Mouse (Mus musculus): Measurements from ENCODE around the gene D230025D16Rik. TPM values are rescaled to one million over a fixed set of nuclear protein-coding genes. Genes with fewer than 3 reads are reported as not detected.
"Not testable (repeated sequence)": the region's sequence is repeated elsewhere in the genome, so short reads cannot be mapped to it uniquely, and the experiment has no call there.

D230025D16Rik gene
- polyA plus RNA-seq, 1 experiment from 2014 or later = 25.2 TPM

DNA sequence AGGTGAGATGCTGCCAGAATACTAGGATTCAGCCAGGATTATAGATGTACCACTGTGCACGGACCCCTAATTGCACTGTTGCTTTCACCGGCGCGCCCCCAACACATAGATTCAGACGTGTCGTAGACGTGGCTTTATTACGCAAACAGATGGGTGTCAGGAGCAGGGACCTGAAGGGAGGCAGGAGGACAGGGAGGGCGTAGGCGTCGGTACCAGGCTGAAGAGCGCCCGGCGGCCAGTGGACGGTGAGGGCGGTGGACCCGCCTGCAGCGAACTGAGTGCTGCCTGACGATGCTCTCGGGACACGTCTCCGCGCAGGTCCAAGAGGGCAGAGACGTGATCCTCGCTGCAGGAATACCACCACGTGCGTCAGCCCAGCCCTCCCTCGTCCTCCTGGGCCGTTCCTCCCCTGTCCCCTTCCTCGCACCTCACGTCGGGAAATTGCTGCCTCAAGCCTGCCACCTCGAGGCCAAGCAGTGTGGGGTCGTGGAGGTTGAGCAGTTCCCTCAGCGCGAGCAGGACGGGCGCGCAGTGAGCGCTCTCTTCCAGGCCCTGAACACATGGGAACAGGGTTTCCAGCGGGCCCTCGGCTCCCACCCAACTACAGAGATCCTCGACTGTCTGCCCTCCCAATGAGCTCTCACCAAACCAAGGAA lies 65.0 kb downstream of the D230025D16Rik start, which contains the start of gene 4931428F04Rik:
Gene 4931428F04Rik, minus strand, starts transcription at position 60 of the 656 bp plus-strand sequence.
- H3K4me2 ChIP-seq = peak within 1 kb of the TSS; percentile 70
- H3K27me3 ChIP-seq = peaks cover 11% of the 10 kb centered on the region
- ATAC-seq = peak; percentile 39
- no peaks in the 10 kb centered on the region for H3K9me3 ChIP-seq (replicated peaks)
- peaks cover 52% of the 10 kb centered on the region for H3K4me1 ChIP-seq
- peak within 1 kb of the TSS; percentile 65 for H3K9ac ChIP-seq
- H3K36me3 ChIP-seq (ENCODE audit: poor library complexity, severe bottlenecking) = peaks cover 8% of the 10 kb centered on the region
- WGBS = 1% methylated on average over 43 of the region's 43 CpGs
- H3K27ac ChIP-seq = peak within 1 kb of the TSS; percentile 84
- H3K4me3 ChIP-seq = peak within 1 kb of the TSS; percentile 50

DNA sequence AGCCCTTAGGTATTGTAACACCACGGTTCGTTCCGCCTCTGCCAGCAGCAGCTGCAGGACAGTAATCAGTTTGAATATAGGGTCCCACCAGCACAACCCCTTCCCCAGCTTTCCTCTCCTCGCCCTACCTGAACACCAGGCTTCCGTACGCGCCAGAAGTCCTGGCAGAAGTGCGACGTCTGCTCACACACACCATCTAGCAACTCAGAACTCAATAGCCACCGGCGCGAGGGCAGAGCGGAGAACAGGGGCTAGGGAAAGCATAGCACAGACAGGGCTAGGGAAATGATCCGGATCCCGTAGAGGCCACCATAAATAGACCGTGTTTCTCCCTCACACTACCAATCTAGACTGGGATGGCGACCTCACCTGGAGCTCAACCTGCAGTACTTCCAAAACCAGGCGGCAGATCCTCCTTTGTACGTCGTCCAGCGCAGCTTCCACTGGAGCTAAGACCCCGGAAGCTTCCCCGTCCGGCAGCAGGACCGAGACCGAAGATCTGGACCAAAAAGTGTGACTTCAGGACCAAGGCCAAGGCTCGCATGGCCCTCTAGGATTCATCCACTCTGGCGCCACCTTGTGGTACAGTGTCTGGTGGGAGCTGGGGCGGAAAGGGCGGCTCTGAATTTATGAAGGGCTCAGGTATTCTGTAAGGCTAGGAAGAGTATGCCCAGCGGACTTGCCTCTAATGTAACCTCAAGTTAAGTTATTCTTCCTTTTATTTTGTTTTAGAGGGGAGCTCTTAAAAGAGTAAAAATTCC lies 65.8 kb downstream of the D230025D16Rik start:
- peak overlapping the region; percentile 50 for H3K4me3 ChIP-seq
- no peak for ATAC-seq
- 0 out of 2 replicates have a peak overlapping the region, but pooled peaks have one; percentile 65 for H3K9ac ChIP-seq
- peaks cover under 1% of the 10 kb centered on the region; the same call in 1 of the 2 replicates for H3K36me3 ChIP-seq (ENCODE audit: poor library complexity, severe bottlenecking)
- H3K4me2 ChIP-seq = peak overlapping the region; percentile 70
- WGBS = 5% methylated on average over 31 of the region's 31 CpGs
- no peaks in the 10 kb centered on the region for H3K9me3 ChIP-seq (replicated peaks)
- peaks cover 11% of the 10 kb centered on the region for H3K27me3 ChIP-seq
- H3K4me1 ChIP-seq = peaks cover 48% of the 10 kb centered on the region
- no peak overlapping the region for H3K27ac ChIP-seq

DNA sequence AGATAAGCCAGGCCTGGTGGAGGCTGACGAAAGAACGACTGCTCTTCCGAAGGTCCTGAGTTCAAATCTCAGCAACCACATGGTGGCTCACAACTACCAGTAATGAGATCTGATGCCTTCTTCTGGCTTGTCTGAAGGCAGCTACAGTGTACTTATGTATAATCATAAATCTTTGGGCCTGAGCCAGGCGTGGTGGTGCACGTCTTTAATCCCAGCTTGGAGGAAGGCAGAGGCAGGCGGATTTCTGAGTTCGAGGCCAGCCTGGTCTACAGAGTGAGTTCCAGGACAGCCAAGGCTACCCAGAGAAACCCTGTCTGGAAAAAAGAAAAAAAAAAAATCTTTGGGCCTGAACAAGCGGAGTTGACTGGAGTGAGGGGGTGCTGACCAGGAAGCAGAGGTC lies 66.4 kb downstream of the D230025D16Rik start:
- peaks cover 42% of the 10 kb centered on the region for H3K4me1 ChIP-seq
- not testable (repeated sequence) for H3K27ac ChIP-seq; H3K4me3 ChIP-seq; H3K9me3 ChIP-seq (replicated peaks); H3K36me3 ChIP-seq (ENCODE audit: poor library complexity, severe bottlenecking); H3K9ac ChIP-seq; ATAC-seq
- 88% methylated on average over 8 of the region's 8 CpGs for WGBS
- H3K27me3 ChIP-seq = peaks cover 11% of the 10 kb centered on the region
- peak overlapping the region; percentile 70; the same call in 1 of the 2 replicates for H3K4me2 ChIP-seq

DNA sequence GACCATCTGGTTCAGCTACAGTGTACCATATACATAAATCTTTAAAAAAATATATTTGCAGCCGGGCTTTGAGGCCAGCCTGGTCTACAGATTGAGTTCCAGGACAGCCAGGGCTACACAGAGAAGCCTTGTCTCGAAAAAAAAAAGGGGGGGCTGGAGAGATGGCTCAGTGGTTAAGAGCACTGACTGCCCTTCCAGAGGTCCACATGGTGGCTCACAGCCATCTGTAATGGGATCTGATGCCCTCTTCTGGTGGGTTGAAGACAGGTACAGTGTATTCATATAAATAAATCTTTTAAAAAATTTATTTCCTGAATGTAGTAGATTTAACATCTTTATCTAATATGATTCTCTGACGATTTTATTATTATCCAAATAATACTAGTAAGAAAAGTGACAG lies 66.9 kb downstream of the D230025D16Rik start:
- H3K4me2 ChIP-seq; ATAC-seq; H3K4me3 ChIP-seq; H3K9me3 ChIP-seq (replicated peaks); H3K9ac ChIP-seq; H3K36me3 ChIP-seq (ENCODE audit: poor library complexity, severe bottlenecking); H3K27ac ChIP-seq: not testable (repeated sequence)
- H3K27me3 ChIP-seq = peaks cover 11% of the 10 kb centered on the region
- WGBS = 70% methylated on average over 3 of the region's 3 CpGs
- peaks cover 40% of the 10 kb centered on the region for H3K4me1 ChIP-seq

DNA sequence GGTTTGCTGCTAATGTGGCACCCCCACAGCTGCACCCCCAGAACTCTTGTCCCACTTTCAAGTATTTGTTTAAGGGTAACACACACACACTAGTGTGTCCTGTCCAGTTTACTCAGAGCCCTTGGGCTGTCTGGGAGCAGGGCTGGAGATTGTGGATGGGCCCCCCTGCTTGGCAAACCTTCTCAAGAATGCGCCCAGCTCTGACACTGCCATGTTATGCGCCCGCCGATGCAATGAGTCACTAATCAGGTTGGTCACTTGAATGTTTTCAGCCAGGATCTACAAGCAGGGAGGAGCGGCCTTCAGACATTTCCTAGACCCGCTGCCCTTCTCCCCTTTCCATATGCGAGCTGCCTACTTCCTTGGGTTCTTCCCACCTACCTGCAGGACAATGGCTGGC lies 67.5 kb downstream of the D230025D16Rik start:
- Histone ChIP-seq H3K4me1 (peaks cover 38% of the 10 kb centered on the region), H3K27ac (no peak overlapping the region), H3K4me2 (no peak overlapping the region), H3K4me3 (no peak overlapping the region), H3K36me3 (ENCODE audit: poor library complexity, severe bottlenecking) (no peaks in the 10 kb centered on the region), H3K9ac (no peak overlapping the region), H3K27me3 (peaks cover 11% of the 10 kb centered on the region), H3K9me3 (replicated peaks) (no peaks in the 10 kb centered on the region)
- ATAC-seq = no peak
- WGBS = 73% methylated on average over 7 of the region's 7 CpGs

DNA sequence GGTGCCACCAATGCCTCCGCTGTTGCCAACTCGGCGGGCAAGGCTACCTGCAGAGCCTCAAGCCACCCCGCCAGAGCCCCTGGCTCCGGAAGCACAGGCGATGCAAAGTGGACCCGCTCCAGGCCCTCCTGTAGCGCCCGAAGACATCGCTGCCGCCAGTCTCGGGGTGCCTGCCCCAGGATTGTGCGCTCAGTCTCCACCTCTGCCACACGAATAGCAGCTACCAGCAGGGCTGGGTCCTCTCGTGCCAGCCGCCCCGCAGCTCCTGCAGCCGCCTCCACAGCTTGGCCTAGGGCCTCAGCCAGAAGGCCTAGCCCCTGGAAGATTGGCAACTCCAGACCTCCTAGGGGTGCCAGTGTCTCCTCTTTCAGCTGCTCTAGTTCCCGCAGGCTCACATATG lies 68.5 kb downstream of the D230025D16Rik start:
- ATAC-seq = no peak
- no peak overlapping the region for H3K9ac ChIP-seq

DNA sequence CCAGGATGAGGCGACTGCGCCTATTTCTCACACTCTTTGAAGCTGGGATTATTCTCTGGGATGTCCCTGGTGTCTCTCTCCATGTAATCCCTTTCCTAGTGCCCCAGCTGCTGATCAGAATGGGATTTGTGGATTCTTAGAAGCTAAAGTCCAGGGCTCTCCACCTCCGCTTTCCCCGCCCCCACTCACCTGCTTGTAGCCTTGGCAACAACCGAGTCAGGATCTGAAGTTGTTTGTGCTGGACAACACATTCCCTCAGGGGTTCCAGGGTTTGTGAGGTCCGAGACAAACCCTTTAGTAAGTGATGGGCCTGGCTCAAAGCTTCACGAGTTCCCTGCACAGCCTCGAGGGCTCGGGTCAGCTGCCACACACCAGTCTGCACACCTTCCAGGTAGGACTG lies 69.8 kb downstream of the D230025D16Rik start:
- H3K9me3 ChIP-seq (replicated peaks) = no peaks in the 10 kb centered on the region
- H3K4me2 ChIP-seq = no peak overlapping the region
- no peak overlapping the region for H3K27ac ChIP-seq
- peaks cover 38% of the 10 kb centered on the region for H3K4me1 ChIP-seq
- H3K36me3 ChIP-seq (ENCODE audit: poor library complexity, severe bottlenecking) = peaks cover 11% of the 10 kb centered on the region
- no peak for ATAC-seq
- no peak overlapping the region for H3K4me3 ChIP-seq
- peaks cover 11% of the 10 kb centered on the region for H3K27me3 ChIP-seq
- 61% methylated on average over 9 of the region's 9 CpGs for WGBS
- no peak overlapping the region; the same call in 1 of the 2 replicates for H3K9ac ChIP-seq

More for the DNA sequence above, 68.5 kb downstream of the D230025D16Rik start:
- no peaks in the 10 kb centered on the region for H3K36me3 ChIP-seq (ENCODE audit: poor library complexity, severe bottlenecking)
- no peaks in the 10 kb centered on the region for H3K9me3 ChIP-seq (replicated peaks)
- H3K4me1 ChIP-seq = peaks cover 34% of the 10 kb centered on the region
- WGBS = 66% methylated on average over 19 of the region's 19 CpGs
- H3K4me2 ChIP-seq = no peak overlapping the region
- peaks cover 11% of the 10 kb centered on the region for H3K27me3 ChIP-seq
- H3K27ac ChIP-seq = no peak overlapping the region
- no peak overlapping the region for H3K4me3 ChIP-seq

DNA sequence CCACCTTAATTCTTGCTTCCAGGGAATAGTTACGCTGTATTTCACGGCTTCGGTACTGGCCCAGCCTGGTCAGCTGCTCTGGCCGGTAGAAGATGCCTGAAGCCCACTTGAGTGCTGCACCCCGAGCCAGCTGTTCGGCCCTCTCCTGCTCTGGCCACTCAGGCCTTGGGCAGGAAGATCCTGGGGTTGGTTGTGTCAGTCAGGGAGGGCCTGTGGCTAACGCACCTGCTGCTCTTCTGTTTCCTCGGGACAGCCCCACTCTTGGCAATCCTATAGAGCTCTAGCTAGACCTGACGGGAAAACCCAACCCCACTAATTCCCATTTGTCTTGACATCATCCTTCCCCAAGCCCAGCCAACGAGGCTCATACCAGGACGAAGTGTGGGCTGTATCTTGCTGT lies 70.3 kb downstream of the D230025D16Rik start:
- Histone ChIP-seq H3K27me3 (peaks cover 6% of the 10 kb centered on the region), H3K4me2 (no peak overlapping the region), H3K36me3 (ENCODE audit: poor library complexity, severe bottlenecking) (peaks cover 16% of the 10 kb centered on the region), H3K4me1 (peaks cover 35% of the 10 kb centered on the region), H3K4me3 (no peak overlapping the region), H3K27ac (no peak overlapping the region), H3K9me3 (replicated peaks) (no peaks in the 10 kb centered on the region), H3K9ac (no peak overlapping the region)
- no peak for ATAC-seq
- WGBS = 67% methylated on average over 11 of the region's 11 CpGs

DNA sequence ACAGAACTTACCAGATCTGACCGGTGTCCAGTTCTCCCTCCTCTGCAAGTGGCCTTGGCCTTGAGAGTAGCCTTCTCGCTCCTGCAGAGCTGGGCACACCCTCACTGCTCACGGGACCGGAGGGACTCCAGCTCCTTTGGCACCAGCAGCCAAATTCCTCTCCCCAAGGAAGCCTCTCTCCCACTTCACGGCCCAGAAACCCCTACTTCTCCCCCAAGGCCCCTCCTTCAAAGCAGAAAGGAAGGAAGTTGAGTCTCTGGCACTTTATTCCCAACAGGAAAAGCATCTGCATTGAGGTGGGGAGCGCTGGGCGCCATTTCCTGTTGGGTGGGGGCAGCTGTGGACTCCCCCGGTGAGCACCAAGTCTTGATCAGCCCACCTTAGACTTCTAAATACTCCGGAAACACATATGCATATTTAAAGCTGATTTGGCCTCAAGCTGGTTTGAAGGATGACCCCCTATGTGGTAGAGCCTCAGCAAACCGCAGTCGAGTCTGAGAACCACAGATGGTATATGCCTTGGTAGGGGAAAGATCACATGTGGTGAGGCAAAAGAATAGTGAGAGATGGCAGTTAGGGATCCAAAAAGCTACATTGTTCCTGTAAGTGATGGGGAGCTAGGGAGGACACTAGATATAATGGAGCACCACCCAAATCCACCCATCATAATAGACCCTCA lies 71.1 kb downstream of the D230025D16Rik start, which contains the start of gene Exoc3l:
Gene Exoc3l, minus strand, starts transcription at position 207 of the 679 bp plus-strand sequence.
- WGBS = 77% methylated on average over 11 of the region's 11 CpGs
- H3K4me2 ChIP-seq = peak within 1 kb of the TSS; percentile 98
- H3K36me3 ChIP-seq (ENCODE audit: poor library complexity, severe bottlenecking) = peaks cover 24% of the 10 kb centered on the region
- peak within 1 kb of the TSS; percentile 96; the same call in 1 of the 2 replicates for H3K9ac ChIP-seq
- H3K27ac ChIP-seq = no peak within 1 kb of the TSS
- ATAC-seq = no peak
- peak within 1 kb of the TSS; percentile 100 for H3K4me3 ChIP-seq
- no peaks in the 10 kb centered on the region for H3K27me3 ChIP-seq
- H3K4me1 ChIP-seq = peaks cover 27% of the 10 kb centered on the region
- H3K9me3 ChIP-seq (replicated peaks) = no peaks in the 10 kb centered on the region

DNA sequence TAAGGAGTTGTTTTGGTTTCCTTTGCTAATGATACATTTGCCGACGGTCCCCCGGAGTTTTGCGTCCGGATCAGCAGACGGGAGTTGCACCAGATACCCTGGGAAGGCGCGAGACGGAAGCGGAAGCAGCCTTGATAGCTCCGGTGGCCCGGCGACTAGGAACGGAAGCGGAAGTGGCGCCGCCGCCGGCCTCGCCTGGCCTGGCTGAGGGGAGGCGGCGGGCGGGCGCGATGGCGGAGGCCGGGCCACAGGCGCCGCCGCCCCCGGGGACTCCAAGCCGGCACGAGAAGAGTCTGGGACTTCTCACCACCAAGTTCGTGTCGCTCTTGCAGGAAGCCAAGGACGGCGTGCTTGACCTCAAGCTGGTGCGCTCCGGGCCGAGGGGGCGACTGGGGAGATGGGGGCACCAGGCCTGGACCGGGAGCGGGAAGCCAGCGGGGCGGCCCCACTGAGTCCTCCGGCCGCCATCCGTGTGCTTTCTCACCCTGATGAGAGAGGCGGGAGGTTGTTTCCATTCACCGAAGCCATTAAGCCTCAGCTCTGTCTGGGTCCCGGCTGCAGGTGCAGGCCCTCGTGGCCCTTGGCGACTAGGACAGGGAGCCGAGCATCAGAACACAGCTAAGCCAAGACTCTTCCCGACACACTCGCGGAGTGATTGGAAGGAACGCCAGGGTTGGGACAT lies 72.7 kb downstream of the D230025D16Rik start, which contains the start of gene E2f4:
Gene E2f4, plus strand, starts transcription at position 153 of the 682 bp plus-strand sequence.
- H3K27me3 ChIP-seq = no peaks in the 10 kb centered on the region
- peak within 1 kb of the TSS; percentile 40; the same call in 1 of the 2 replicates for H3K27ac ChIP-seq
- peak within 1 kb of the TSS; percentile 100 for H3K4me3 ChIP-seq
- H3K36me3 ChIP-seq (ENCODE audit: poor library complexity, severe bottlenecking) = peaks cover 40% of the 10 kb centered on the region
- H3K9me3 ChIP-seq (replicated peaks) = no peaks in the 10 kb centered on the region
- H3K9ac ChIP-seq = peak within 1 kb of the TSS; percentile 96
- H3K4me1 ChIP-seq = peaks cover 25% of the 10 kb centered on the region
- ATAC-seq = peak; percentile 94
- WGBS = under 1% methylated on average over 58 of the region's 58 CpGs
- peak within 1 kb of the TSS; percentile 98 for H3K4me2 ChIP-seq
